Mouse (Mus musculus) CH12.LX (cell line): ENCODE results near the gene Hormad1.
A peak's percentile ranks its signal among the peaks of the same experiment; 100 is the strongest.

Source experiments
- CHD2 ChIP-seq: IDR thresholded peaks from 2 replicates; pipeline ENCODE4 v1.6.1; 2011; ENCODE audit warnings: low read length, improper control_type of control experiment
- CTCF ChIP-seq, 2 experiments: IDR thresholded peaks in 1 of 2; conservative IDR thresholded peaks in 1 of 2; 2 replicates each; pipeline ENCODE4 v1.5.1; 2011 to 2012; ENCODE audit warnings: low read depth in 2 of 2, low read length in 2 of 2, improper control_type of control experiment in 1 of 2, inconsistent platforms in 1 of 2, mild to moderate bottlenecking in 1 of 2, moderate library complexity in 1 of 2
- ETS1 ChIP-seq: conservative IDR thresholded peaks from 2 replicates; pipeline ENCODE4 v1.6.1; 2012; ENCODE audit warnings: low read depth, mild to moderate bottlenecking, inconsistent platforms, low read length, improper control_type of control experiment, moderate library complexity
- KAT2A ChIP-seq: IDR thresholded peaks from 2 replicates; pipeline ENCODE4 v1.6.1; 2012; ENCODE audit warnings: low read length, improper control_type of control experiment, inconsistent platforms; ENCODE audit not compliant: insufficient replicate concordance
- NELFE ChIP-seq: IDR thresholded peaks from 2 replicates; pipeline ENCODE4 v1.6.1; 2011; ENCODE audit warnings: low read depth, low read length, improper control_type of control experiment
- POLR2A ChIP-seq: IDR thresholded peaks from 2 replicates; pipeline ENCODE4 v1.6.1; 2011; ENCODE audit warnings: low read depth, mild to moderate bottlenecking, improper control_type of control experiment, low read length
- SMC3 ChIP-seq: IDR thresholded peaks from 2 replicates; pipeline ENCODE4 v1.6.1; 2011; ENCODE audit warnings: low read depth, low read length, improper control_type of control experiment
- TCF12 ChIP-seq: IDR thresholded peaks from 2 replicates; pipeline ENCODE4 v1.6.1; 2014; ENCODE audit warnings: low read depth, mild to moderate bottlenecking, inconsistent platforms, low read length, improper control_type of control experiment
- USF2 ChIP-seq: conservative IDR thresholded peaks from 2 replicates; pipeline ENCODE4 v1.6.1; 2011; ENCODE audit warnings: low read depth, low read length, improper control_type of control experiment

GRCm38 (mm10) chr3:95523662-95524061, 35.8 kb upstream of the Hormad1 start:
- TF ChIP-seq CTCF (conservative IDR thresholded peaks at IDR 0.05 in 1 of 2, IDR thresholded peaks at IDR 0.05 in 1 of 2; ENCODE audit: low read depth in 2 of 2, low read length in 2 of 2) (no peak), USF2 (no peak), POLR2A (no peak), TCF12 (no peak), NELFE (no peak), KAT2A (no peak), ETS1 (peak; percentile 48), SMC3 (no peak), CHD2 (no peak)
